Mouse (Mus musculus) cortical plate, adult 2 months (tissue): ENCODE results near the gene Rab37.

Source experiments
- CTCF ChIP-seq: fragments of 200-500 bp; IDR thresholded peaks from 2 replicates; pipeline ENCODE4 v1.5.1; 2011; ENCODE audit warnings: mild to moderate bottlenecking, control low read depth, low read length; ENCODE audit not compliant: insufficient read depth; ENCODE audit errors: extremely low read depth
- POLR2A ChIP-seq: fragments of 200-500 bp; IDR thresholded peaks from 2 replicates; pipeline ENCODE4 v1.6.1; 2011; ENCODE audit warnings: mild to moderate bottlenecking, low read length, control low read depth; ENCODE audit not compliant: insufficient read depth; ENCODE audit errors: extremely low read depth

DNA sequence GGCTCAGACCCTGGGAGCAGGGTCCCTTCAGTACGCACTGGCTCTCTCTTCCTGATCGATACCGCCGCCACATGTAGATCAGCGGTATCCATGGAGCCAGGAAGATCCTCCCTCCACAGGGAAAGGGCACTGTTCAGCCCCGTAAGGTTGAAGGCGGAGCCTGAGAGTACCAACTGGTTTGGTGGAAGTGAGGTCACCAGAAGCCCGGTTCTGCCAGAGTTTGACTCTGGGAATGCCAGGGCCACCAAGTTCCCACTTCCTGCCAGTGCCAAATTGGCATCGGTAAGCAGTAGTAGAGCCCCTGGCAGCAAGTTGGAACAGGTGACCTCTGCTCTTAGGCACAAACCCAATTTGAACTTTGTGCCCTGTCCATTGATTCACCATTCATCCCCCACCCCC is 73.7 kb downstream of the Rab37 start:
- no peak for TF ChIP-seq CTCF
- no peak for TF ChIP-seq POLR2A
